In genomic region chr1:172503111-172503997, GRCm38 (mm10) we compare ENCODE assay signal across 8 mouse cellular contexts. TPM values are rescaled to one million over a fixed set of nuclear protein-coding genes. Genes with fewer than 3 reads are reported as not detected.
A peak's percentile ranks its signal among the peaks of the same experiment; 100 is the strongest.
DNase-seq lines count a peak whose midpoint lies in the region; ATAC-seq and TF ChIP-seq lines count a peak whose summit lies in the region.

No protein-coding gene starts in this region.

- H3K27me3 ChIP-seq in forebrain, embryonic 10.5 days (ENCODE audit: poor library complexity, severe bottlenecking), result peaks cover 54% of the 10 kb centered on the region
- H3K27me3 ChIP-seq in hindbrain, embryonic 12.5 days, result peaks cover 42% of the 10 kb centered on the region
- no peaks in the 10 kb centered on the region for H3K27me3 ChIP-seq in liver, adult 2 months (ENCODE audit: control insufficient read depth, insufficient read depth, low read length)
- peaks cover 27% of the 10 kb centered on the region for H3K27me3 ChIP-seq in neural tube, embryonic 12.5 days (replicated peaks)

- 0 out of 2 replicates have a peak overlapping the region, but pooled peaks have one; percentile 11 for H3K4me2 ChIP-seq in hindbrain, embryonic 12.5 days (replicated peaks)
- peak overlapping the region; percentile 63 for H3K4me2 ChIP-seq in neural tube, embryonic 12.5 days (replicated peaks)

- no peaks in the 10 kb centered on the region for H3K79me2 ChIP-seq in liver, adult 2 months (ENCODE audit: control insufficient read depth, insufficient read depth, low read length)

- TF ChIP-seq CTCF in liver, adult 2 months (IDR thresholded peaks at IDR 0.05; ENCODE audit: low read depth, low read length), result no peak

- H3K9ac ChIP-seq in hindbrain, embryonic 12.5 days, result no peak overlapping the region
- no peak overlapping the region for H3K9ac ChIP-seq in liver, adult 2 months (ENCODE audit: low read depth, low read length)
- H3K9ac ChIP-seq in neural tube, embryonic 12.5 days, result no peak overlapping the region

- peaks cover 13% of the 10 kb centered on the region for H3K36me3 ChIP-seq in forebrain, embryonic 10.5 days (replicated peaks)
- peaks cover 3% of the 10 kb centered on the region for H3K36me3 ChIP-seq in hindbrain, embryonic 12.5 days
- no peaks in the 10 kb centered on the region for H3K36me3 ChIP-seq in liver, adult 2 months (ENCODE audit: control insufficient read depth, insufficient read depth, low read length)
- peaks cover 5% of the 10 kb centered on the region for H3K36me3 ChIP-seq in neural tube, embryonic 12.5 days

- no peak for ATAC-seq in hindbrain, embryonic 12.5 days (ENCODE audit: low FRiP score)
- peak; percentile 15; the same call in 1 of the 2 replicates for ATAC-seq in neural tube, embryonic 12.5 days (ENCODE audit: low FRiP score, low read depth)

- peak overlapping the region; percentile 60 for H3K27ac ChIP-seq in forebrain, embryonic 10.5 days
- no peak overlapping the region for H3K27ac ChIP-seq in hindbrain, embryonic 12.5 days
- no peak overlapping the region for H3K27ac ChIP-seq in liver, adult 2 months (replicated peaks; ENCODE audit: insufficient read depth, low read depth, low read length)
- no peak overlapping the region for H3K27ac ChIP-seq in neural tube, embryonic 12.5 days

- peaks cover 66% of the 10 kb centered on the region for H3K4me1 ChIP-seq in forebrain, embryonic 10.5 days
- peaks cover 53% of the 10 kb centered on the region for H3K4me1 ChIP-seq in hindbrain, embryonic 12.5 days
- peaks cover 8% of the 10 kb centered on the region for H3K4me1 ChIP-seq in liver, adult 2 months (ENCODE audit: control insufficient read depth, insufficient read depth, low read length)
- H3K4me1 ChIP-seq in neural tube, embryonic 12.5 days, result peaks cover 52% of the 10 kb centered on the region

- TF ChIP-seq POLR2A in liver, adult 2 months (IDR thresholded peaks at IDR 0.05; ENCODE audit: extremely low read depth, insufficient read depth, low read length), result no peak

- peak overlapping the region; percentile 26; the same call in 1 of the 2 replicates for H3K4me3 ChIP-seq in forebrain, embryonic 10.5 days
- no peak overlapping the region for H3K4me3 ChIP-seq in hindbrain, embryonic 12.5 days
- peak overlapping the region; percentile 30; the same call in 1 of the 2 replicates for H3K4me3 ChIP-seq in liver, adult 2 months (ENCODE audit: insufficient read depth, low read depth, low read length)
- H3K4me3 ChIP-seq in neural tube, embryonic 12.5 days, result no peak overlapping the region

- WGBS in forebrain, embryonic 10.5 days, result 48% methylated on average over 14 of the region's 14 CpGs
- WGBS in hindbrain, embryonic 12.5 days, result 34% methylated on average over 14 of the region's 14 CpGs
- 38% methylated on average over 14 of the region's 14 CpGs for WGBS in liver, adult 2 months
- WGBS in neural tube, embryonic 12.5 days, result 20% methylated on average over 14 of the region's 14 CpGs

- DNase-seq in embryo, embryonic 11 days, result peak; percentile 28
- no peak for DNase-seq in embryo, embryonic 10.5 days (ENCODE audit: low spot score)
- DNase-seq in forebrain, embryonic 10.5 days (ENCODE audit: extremely low spot score, low spot score), result no peak
- DNase-seq in liver, adult 2 months (ENCODE audit: extremely low read depth, low read depth, low spot score), result no peak
- DNase-seq in ovary, adult 18-20 months (ENCODE audit: low spot score), result no peak
- no peak for DNase-seq in adipocyte (ENCODE audit: low spot score)

- H3K9me3 ChIP-seq in forebrain, embryonic 10.5 days, result no peaks in the 10 kb centered on the region
- H3K9me3 ChIP-seq in hindbrain, embryonic 12.5 days (replicated peaks), result no peaks in the 10 kb centered on the region
- no peaks in the 10 kb centered on the region for H3K9me3 ChIP-seq in neural tube, embryonic 12.5 days

RNA-seq across cellular contexts. Expression of gene Tagln2, which starts 3.5 kb away (rescaled TPM):
- polyA plus RNA-seq in forebrain, embryonic 10.5 days (2016; fragmentation: Nextera tagmentation; extraction: Ambion mirVana), result 69.7 and 71.1 TPM in 2 replicates
- 53.2 and 64.5 TPM in 2 replicates for polyA plus RNA-seq in hindbrain, embryonic 12.5 days (2016; fragmentation: Nextera tagmentation; extraction: Ambion mirVana)
- 14.9 and 18.7 TPM in 2 replicates for total RNA-seq in liver, adult 2 months (2014; rRNA removed)
- 22.3 and 25.6 TPM in 2 replicates for polyA plus RNA-seq in liver, adult 2 months (2012; rRNA removed)
- 105 and 131 TPM in 2 replicates for polyA plus RNA-seq in neural tube, embryonic 12.5 days (2016; fragmentation: Nextera tagmentation; extraction: Ambion mirVana)

RNA-seq across cellular contexts. Expression of gene Cfap45, which starts 17.2 kb away (rescaled TPM):
- 1.4 and 1.6 TPM in 2 replicates for polyA plus RNA-seq in forebrain, embryonic 10.5 days (2016; fragmentation: Nextera tagmentation; extraction: Ambion mirVana)
- 3.3 and 4.4 TPM in 2 replicates for polyA plus RNA-seq in hindbrain, embryonic 12.5 days (2016; fragmentation: Nextera tagmentation; extraction: Ambion mirVana)
- 0.09 and 0.13 TPM in 2 replicates for total RNA-seq in liver, adult 2 months (2014; rRNA removed)
- polyA plus RNA-seq in liver, adult 2 months (2012; rRNA removed), result 0.39 TPM in 1 of 2 replicates, not detected in the other
- 2.3 and 2.5 TPM in 2 replicates for polyA plus RNA-seq in neural tube, embryonic 12.5 days (2016; fragmentation: Nextera tagmentation; extraction: Ambion mirVana)

RNA-seq across cellular contexts. Expression of gene Igsf9, which starts 21.8 kb away (rescaled TPM):
- polyA plus RNA-seq in forebrain, embryonic 10.5 days (2016; fragmentation: Nextera tagmentation; extraction: Ambion mirVana), result 81.7 and 82.5 TPM in 2 replicates
- 69.9 and 82.2 TPM in 2 replicates for polyA plus RNA-seq in hindbrain, embryonic 12.5 days (2016; fragmentation: Nextera tagmentation; extraction: Ambion mirVana)
- total RNA-seq in liver, adult 2 months (2014; rRNA removed), result 0.27 and 0.28 TPM in 2 replicates
- 0.55 and 0.80 TPM in 2 replicates for polyA plus RNA-seq in liver, adult 2 months (2012; rRNA removed)
- 83.5 and 84.1 TPM in 2 replicates for polyA plus RNA-seq in neural tube, embryonic 12.5 days (2016; fragmentation: Nextera tagmentation; extraction: Ambion mirVana)

RNA-seq across cellular contexts. Expression of gene Slamf9, which starts 28.2 kb away (rescaled TPM):
- polyA plus RNA-seq in forebrain, embryonic 10.5 days (2016; fragmentation: Nextera tagmentation; extraction: Ambion mirVana), result not detected in 2 replicates
- polyA plus RNA-seq in hindbrain, embryonic 12.5 days (2016; fragmentation: Nextera tagmentation; extraction: Ambion mirVana), result 0.27 and 0.40 TPM in 2 replicates
- 0.87 and 0.92 TPM in 2 replicates for total RNA-seq in liver, adult 2 months (2014; rRNA removed)
- 0.17 and 0.53 TPM in 2 replicates for polyA plus RNA-seq in liver, adult 2 months (2012; rRNA removed)
- polyA plus RNA-seq in neural tube, embryonic 12.5 days (2016; fragmentation: Nextera tagmentation; extraction: Ambion mirVana), result 0.19 TPM in 1 of 2 replicates, not detected in the other

RNA-seq across cellular contexts. Expression of gene Vsig8, which starts 52.4 kb away (rescaled TPM):
- polyA plus RNA-seq in forebrain, embryonic 10.5 days (2016; fragmentation: Nextera tagmentation; extraction: Ambion mirVana), result 0.09 TPM in 1 of 2 replicates, not detected in the other
- 0.41 TPM in 1 of 2 replicates, not detected in the other for polyA plus RNA-seq in hindbrain, embryonic 12.5 days (2016; fragmentation: Nextera tagmentation; extraction: Ambion mirVana)
- 0.07 TPM in 1 of 2 replicates, not detected in the other for total RNA-seq in liver, adult 2 months (2014; rRNA removed)
- not detected in 2 replicates for polyA plus RNA-seq in liver, adult 2 months (2012; rRNA removed)
- polyA plus RNA-seq in neural tube, embryonic 12.5 days (2016; fragmentation: Nextera tagmentation; extraction: Ambion mirVana), result 0.31 and 0.58 TPM in 2 replicates

Comparison
In these comparisons a context has a peak if more than half of its experiments do, and no peak if none do; other contexts are left out.
1. H3K4me3 ChIP-seq: peak in forebrain, embryonic 10.5 days (single experiment) and liver, adult 2 months (single experiment); none in hindbrain, embryonic 12.5 days (single experiment) and neural tube, embryonic 12.5 days (single experiment).
2. RNA of gene Igsf9, which starts 21.8 kb away (polyA plus RNA-seq): 83.5 to 84.1 TPM in neural tube, embryonic 12.5 days, 81.7 to 82.5 TPM in forebrain, embryonic 10.5 days and 69.9 to 82.2 TPM in hindbrain, embryonic 12.5 days; 0.55 to 0.80 TPM in liver, adult 2 months; every median in the first group is over 10 times any median in the second.